Mouse (Mus musculus) spleen, adult 2 months (tissue): ENCODE results near the gene Dop1a. TPM values are rescaled to one million over a fixed set of nuclear protein-coding genes. Genes with fewer than 3 reads are reported as not detected.

Experiments used
- DNase-seq, 2 experiments: peaks; one replicate each; pipeline versions ENCODE4 v3.0.0 to v3.0.0-alpha.2; 2012 to 2021; ENCODE audit warnings: low spot score in 2 of 2, low read depth in 1 of 2
- H3K27ac ChIP-seq: fragments of 200-500 bp; 2 replicates; pipeline ENCODE4 v1.5.1; 2012; ENCODE audit warnings: low read length, inconsistent platforms; ENCODE audit not compliant: insufficient read depth
- H3K27me3 ChIP-seq: fragments of 200-500 bp; 2 replicates; pipeline ENCODE4 v1.6.1; 2012; ENCODE audit warnings: mild to moderate bottlenecking, moderate library complexity, low read length, inconsistent platforms; ENCODE audit not compliant: control insufficient read depth, insufficient read depth
- H3K36me3 ChIP-seq: fragments of 200-500 bp; 2 replicates; pipeline ENCODE4 v1.6.1; 2012; ENCODE audit warnings: mild to moderate bottlenecking, low read length, inconsistent platforms; ENCODE audit not compliant: control insufficient read depth, insufficient read depth
- H3K4me1 ChIP-seq: fragments of 200-500 bp; 2 replicates; pipeline ENCODE4 v1.6.1; 2011; ENCODE audit warnings: inconsistent platforms; ENCODE audit not compliant: control insufficient read depth, insufficient read depth, insufficient read length
- H3K4me3 ChIP-seq: fragments of 200-500 bp; 2 replicates; pipeline ENCODE4 v1.5.1; 2011; ENCODE audit warnings: mild to moderate bottlenecking, inconsistent platforms; ENCODE audit not compliant: insufficient read depth, insufficient read length; ENCODE audit errors: extremely low read depth
- CTCF ChIP-seq: fragments of 200-500 bp; IDR thresholded peaks from 2 replicates; pipeline ENCODE4 v1.5.1; 2011; ENCODE audit warnings: mild to moderate bottlenecking, inconsistent platforms; ENCODE audit not compliant: insufficient read depth, insufficient read length, insufficient replicate concordance; ENCODE audit errors: extremely low read depth
- POLR2A ChIP-seq: fragments of 200-500 bp; IDR thresholded peaks from 2 replicates; pipeline ENCODE4 v1.6.1; 2011; ENCODE audit warnings: low read depth, low read length, inconsistent platforms
- WGBS: fragments of 180-500 bp; shearing (Covaris S2); methylation state at CpG from one replicate; pipeline ENCODE4 v1.1.7; 2018; 5-methylcytosine and 5-hydroxymethylcytosine counted together
- polyA plus RNA-seq: library from polyadenylated mRNA; depleted of rRNA; stranded (reverse); fragments of >200 nt; gene quantifications from 2 replicates; pipeline ENCODE4 v1.2.3, GENCODE M21; 2012

The Dop1a gene
- polyA plus RNA-seq, 1 experiment, result 10.0 TPM

- no peak for TF ChIP-seq CTCF
- TF ChIP-seq POLR2A, result no peak
- Histone ChIP-seq H3K4me3 (no peak overlapping the region), H3K27me3 (no peaks in the 10 kb centered on the region), H3K27ac (no peak overlapping the region), H3K4me1 (no peaks in the 10 kb centered on the region), H3K36me3 (peaks cover 11% of the 10 kb centered on the region)
- WGBS, result 93% methylated on average over 5 of the region's 5 CpGs
- DNase-seq, result no peak
Observed at GRCm38 (mm10) chr9:86534071-86534470, 67.1 kb downstream of the Dop1a start.

GRCm38 (mm10) chr9:86543451-86543850 is 76.5 kb downstream of the Dop1a start:
- TF ChIP-seq CTCF, result no peak
- H3K27me3 ChIP-seq, result no peaks in the 10 kb centered on the region
- 92% methylated on average over 3 of the region's 3 CpGs for WGBS
- DNase-seq, result no peak
- H3K27ac ChIP-seq, result no peak overlapping the region
- H3K4me1 ChIP-seq, result no peaks in the 10 kb centered on the region
- H3K4me3 ChIP-seq, result no peak overlapping the region
- H3K36me3 ChIP-seq, result peaks cover 17% of the 10 kb centered on the region

- peaks cover 17% of the 10 kb centered on the region for H3K36me3 ChIP-seq
- no peak overlapping the region for H3K4me3 ChIP-seq
- H3K4me1 ChIP-seq, result no peaks in the 10 kb centered on the region
- TF ChIP-seq CTCF (no peak), POLR2A (no peak)
- H3K27ac ChIP-seq, result no peak overlapping the region
- 69% methylated on average over 1 of the region's 1 CpGs for WGBS
- DNase-seq, result no peak
- H3K27me3 ChIP-seq, result no peaks in the 10 kb centered on the region
Observed at GRCm38 (mm10) chr9:86544559-86544958, 77.6 kb downstream of the Dop1a start.

- Histone ChIP-seq H3K27me3 (no peaks in the 10 kb centered on the region), H3K27ac (no peak overlapping the region), H3K4me1 (no peaks in the 10 kb centered on the region), H3K4me3 (no peak overlapping the region), H3K36me3 (peaks cover 19% of the 10 kb centered on the region)
- TF ChIP-seq POLR2A (no peak), CTCF (no peak)
- DNase-seq, result no peak
- WGBS, result 94% methylated on average over 5 of the region's 5 CpGs
Observed at GRCm38 (mm10) chr9:86549637-86550162, 82.7 kb downstream of the Dop1a start.

- no peaks in the 10 kb centered on the region for H3K27me3 ChIP-seq
- TF ChIP-seq CTCF, result no peak
- no peak for TF ChIP-seq POLR2A
- H3K4me3 ChIP-seq, result no peak overlapping the region
- no peak for DNase-seq
- H3K27ac ChIP-seq, result no peak overlapping the region
- 96% methylated on average over 3 of the region's 3 CpGs for WGBS
- H3K36me3 ChIP-seq, result peaks cover 19% of the 10 kb centered on the region
- H3K4me1 ChIP-seq, result no peaks in the 10 kb centered on the region
Observed at GRCm38 (mm10) chr9:86550717-86551116, 83.8 kb downstream of the Dop1a start.

GRCm38 (mm10) chr9:86553886-86554285 is 86.9 kb downstream of the Dop1a start:
- Histone ChIP-seq H3K4me3 (no peak overlapping the region), H3K4me1 (no peaks in the 10 kb centered on the region), H3K36me3 (peaks cover 23% of the 10 kb centered on the region), H3K27me3 (no peaks in the 10 kb centered on the region), H3K27ac (no peak overlapping the region)
- no peak for DNase-seq
- 96% methylated on average over 9 of the region's 9 CpGs for WGBS
- TF ChIP-seq CTCF, result no peak
- TF ChIP-seq POLR2A, result no peak

- TF ChIP-seq CTCF, result no peak
- TF ChIP-seq POLR2A, result no peak
- DNase-seq, result no peak
- H3K27ac ChIP-seq, result no peak overlapping the region
- H3K27me3 ChIP-seq, result no peaks in the 10 kb centered on the region
- no peak overlapping the region for H3K4me3 ChIP-seq
- H3K36me3 ChIP-seq, result peaks cover 25% of the 10 kb centered on the region
- no peaks in the 10 kb centered on the region for H3K4me1 ChIP-seq
- 93% methylated on average over 4 of the region's 4 CpGs for WGBS
Observed at GRCm38 (mm10) chr9:86554641-86555040, 87.7 kb downstream of the Dop1a start.
